Mouse (Mus musculus): Measurements from ENCODE around the gene Pde4b. TPM values are rescaled to one million over a fixed set of nuclear protein-coding genes. Genes with fewer than 3 reads are reported as not detected.
A peak's percentile ranks its signal among the peaks of the same experiment; 100 is the strongest.
"Not testable (repeated sequence)": the region's sequence is repeated elsewhere in the genome, so short reads cannot be mapped to it uniquely, and the experiment has no call there.

Pde4b gene
- 100 to 1,000 TPM; 116 to 134 TPM for total RNA-seq (2021)

DNA sequence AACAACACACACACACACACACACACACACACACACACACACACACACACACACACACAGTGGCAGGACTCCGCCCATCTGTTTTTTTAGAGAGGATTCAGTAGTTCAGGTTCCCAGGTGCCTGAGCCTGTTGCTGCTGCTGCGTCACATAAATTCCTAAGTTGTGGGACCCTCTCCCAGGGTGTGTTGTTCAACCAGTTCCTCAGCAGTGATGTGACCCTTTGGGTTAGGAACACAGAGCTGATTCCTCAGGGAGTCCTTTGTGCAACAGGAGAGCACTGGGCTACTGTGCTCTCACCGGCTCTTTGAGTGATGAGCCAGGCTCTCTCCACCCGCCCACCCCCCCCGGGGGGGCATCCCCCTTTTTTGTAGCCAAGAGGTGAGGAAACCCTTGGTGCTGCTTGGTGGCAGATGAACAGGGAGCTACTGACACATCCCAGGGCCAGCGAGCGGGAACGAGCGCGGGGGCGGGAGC lies at the start of gene Pde4b:
Gene Pde4b (plus strand): TSS at position 453 of the 475 bp plus-strand sequence.
- intact Hi-C loops (cut with DNase I): no loop called here
- no peak for DNase-seq (ENCODE audit: low spot score in 2 of 2)

DNA sequence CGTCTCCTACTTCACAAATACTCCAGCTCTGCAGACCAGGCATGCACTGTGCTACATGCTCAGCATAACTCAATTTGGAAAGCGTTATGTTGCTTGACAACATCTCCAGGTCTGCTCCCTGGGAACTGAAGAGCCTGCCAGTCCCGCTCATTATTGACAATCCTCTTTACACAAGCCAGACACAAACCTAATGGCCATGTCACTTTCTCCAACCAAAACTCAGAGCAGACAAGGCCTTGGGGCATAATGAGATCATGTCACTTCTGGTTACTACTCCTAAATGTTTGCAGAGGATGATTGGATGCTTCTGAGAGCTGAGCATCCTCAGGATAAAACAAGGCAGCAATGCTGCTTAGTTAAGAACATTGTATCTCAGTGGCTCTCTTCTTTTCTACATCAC lies 47.2 kb upstream of the Pde4b start:
- intact Hi-C loops (cut with DNase I): no loop called here
- no peak for DNase-seq (ENCODE audit: low spot score in 2 of 2)

DNA sequence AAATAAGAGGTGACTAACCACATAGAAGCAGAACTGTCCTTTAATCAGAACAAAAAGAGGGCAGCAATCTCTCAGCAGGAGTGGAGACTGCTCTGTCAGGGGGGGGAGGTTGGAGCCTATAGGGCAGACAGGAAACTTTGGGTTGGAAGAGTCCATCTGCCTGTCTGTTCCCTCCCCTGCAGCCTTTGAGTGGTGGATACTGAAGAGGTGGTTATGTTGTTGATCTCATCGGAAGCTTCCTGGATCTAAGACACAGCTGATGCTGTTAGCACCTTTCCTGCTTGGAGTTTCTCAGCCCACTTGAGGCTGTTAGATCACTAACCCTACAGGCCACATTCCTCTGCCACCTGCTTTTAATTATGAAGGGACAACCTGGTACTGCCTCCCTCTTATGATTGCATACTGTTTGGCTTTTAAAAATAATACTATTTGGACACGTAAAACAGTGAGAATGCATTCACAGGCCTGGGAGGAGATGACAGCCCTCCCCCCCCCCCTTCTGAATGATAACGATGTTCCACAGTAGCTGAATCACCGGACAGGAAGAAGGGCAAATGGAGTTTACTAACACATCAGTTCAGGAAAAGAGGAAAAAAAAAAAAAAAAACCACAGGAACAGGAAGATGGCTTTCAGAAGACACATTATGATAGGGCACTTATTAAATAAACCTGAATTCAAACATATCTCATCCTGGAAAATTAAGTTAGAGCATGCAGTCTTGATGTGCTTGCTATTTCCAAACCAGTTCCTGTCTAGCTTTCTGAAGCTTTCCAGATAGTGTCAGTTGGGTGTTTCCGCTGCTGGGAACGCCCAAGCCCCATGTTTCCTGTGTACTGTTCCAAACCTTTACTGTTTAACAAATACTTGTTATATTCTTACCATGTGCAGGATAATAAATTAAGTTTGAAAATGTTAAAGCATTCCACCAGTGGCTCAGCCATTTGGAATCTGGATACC lies 41.9 kb upstream of the Pde4b start:
- intact Hi-C loops (cut with DNase I): no loop called here
- no peak for DNase-seq (ENCODE audit: low spot score in 2 of 2)

DNA sequence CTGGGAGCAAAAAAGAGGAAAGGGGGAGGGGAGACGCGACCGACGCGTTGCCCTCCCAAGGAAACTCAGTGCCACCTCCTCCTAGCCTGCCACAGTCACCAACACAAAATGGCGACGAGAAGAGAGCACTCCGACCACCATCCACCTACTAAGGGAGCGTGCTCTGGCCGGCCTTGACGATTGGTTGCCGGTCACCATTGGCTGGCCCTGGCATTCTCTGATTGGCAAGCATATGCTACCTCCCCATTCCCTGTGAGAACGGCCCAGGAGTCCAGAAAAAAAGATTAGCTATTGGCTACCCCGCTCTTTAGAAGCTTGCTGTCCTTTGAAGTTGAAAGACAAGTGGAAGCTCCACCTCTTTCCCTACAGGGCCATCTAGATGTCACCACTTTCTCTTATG lies 38.0 kb upstream of the Pde4b start:
- DNase-seq (ENCODE audit: low spot score in 2 of 2); intact Hi-C loops (cut with DNase I): not testable (repeated sequence)

DNA sequence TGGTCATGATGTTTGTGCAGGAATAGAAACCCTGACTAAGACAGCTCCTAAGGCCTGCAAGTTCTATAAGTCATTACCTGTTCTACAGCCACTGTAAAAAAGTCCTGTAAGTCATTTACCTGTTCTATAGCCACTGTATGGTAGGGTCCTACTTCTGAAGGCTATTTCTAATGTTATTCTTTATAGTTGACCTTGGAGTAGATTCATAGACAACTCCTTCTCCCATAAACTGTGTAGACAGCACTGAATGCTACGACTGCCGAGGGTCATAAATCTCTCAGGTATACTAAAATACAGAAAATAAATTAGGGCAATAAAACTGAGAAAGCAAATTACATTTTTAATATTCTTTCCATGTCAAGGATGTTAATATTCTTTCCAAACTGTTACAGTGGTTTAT lies 26.0 kb upstream of the Pde4b start:
- intact Hi-C loops (cut with DNase I): no loop called here

DNA sequence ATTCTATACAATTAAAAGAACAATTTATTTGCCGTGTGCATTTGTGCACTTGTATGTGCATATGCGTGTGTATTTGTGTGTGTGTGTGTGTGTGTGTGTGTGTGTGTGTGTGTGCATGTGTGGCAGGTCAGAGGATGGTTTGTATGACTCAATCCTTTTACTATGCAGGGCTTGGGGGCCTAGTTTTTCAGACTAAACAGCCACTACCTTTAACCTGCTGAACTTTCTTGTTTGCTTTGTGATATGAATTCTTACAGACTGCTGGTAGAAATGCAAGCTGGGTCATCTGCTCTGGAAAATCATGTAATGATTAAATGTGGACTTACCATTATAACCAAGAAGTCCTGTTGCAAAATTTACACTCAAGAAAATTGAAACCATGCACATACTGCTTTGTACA lies 18.0 kb upstream of the Pde4b start:
- DNase-seq (ENCODE audit: low spot score in 2 of 2): no peak
- intact Hi-C loops (cut with DNase I): no loop called here

More for the DNA sequence above, 26.0 kb upstream of the Pde4b start:
- no peak for DNase-seq (ENCODE audit: low spot score in 2 of 2)

DNA sequence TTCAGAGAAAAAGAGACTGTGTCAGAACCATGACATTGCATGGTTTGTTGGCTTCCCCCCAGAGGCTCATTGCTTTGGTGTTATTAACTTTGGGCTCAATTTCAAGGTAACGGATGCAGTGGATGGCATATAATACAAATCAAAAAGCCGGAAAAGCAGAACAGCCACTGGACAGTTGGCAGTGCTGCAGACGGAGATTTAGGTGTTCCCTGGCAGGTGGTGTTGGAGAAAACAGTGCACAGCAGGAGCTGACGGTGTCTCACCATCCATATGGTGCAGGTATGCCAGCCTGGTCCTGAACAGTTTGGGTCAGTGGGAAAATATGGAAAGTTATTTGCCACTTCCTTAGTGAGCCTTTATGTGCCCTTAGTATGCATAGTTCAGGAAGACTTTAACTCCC lies 1.0 kb upstream of the Pde4b start:
- DNase-seq (ENCODE audit: low spot score in 2 of 2): no peak
- intact Hi-C loops (cut with DNase I): no loop called here

DNA sequence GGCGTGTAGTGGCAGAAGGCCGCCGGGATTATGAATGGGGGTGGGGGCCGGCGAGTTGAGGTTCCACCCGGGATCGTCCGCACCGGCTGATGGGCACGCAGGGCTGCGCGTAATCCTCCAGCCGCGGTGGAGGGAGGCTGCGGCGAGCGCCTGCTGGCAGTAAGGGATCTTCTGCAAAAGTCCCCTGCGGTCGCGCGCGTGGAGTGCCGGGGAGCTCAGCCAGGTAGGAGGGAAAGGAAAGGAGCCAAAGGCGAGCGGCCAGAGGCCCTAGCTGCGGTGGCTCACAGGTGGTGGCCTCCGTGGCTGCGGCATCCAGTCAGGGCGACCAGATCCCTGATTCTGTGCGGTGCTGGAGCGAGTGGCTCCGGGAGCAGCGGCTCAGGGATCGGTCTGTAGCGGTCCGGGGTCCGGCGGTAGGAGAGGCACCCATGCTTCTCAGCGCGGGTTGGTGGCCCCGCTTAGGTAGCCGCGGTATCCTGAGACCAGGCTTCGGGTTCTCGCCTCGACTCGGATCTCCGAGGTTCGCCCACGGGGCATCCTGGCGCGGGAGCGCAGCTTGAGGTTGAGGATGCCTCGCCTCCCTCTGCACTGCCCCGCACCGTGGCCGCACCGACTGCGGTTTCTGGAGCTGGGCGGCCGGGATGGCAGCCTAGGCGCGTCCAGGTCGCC lies 357 bp downstream of the Pde4b start:
- intact Hi-C loops (cut with DNase I): no loop called here
- DNase-seq (ENCODE audit: low spot score in 2 of 2): peak; percentile 46 to 68

DNA sequence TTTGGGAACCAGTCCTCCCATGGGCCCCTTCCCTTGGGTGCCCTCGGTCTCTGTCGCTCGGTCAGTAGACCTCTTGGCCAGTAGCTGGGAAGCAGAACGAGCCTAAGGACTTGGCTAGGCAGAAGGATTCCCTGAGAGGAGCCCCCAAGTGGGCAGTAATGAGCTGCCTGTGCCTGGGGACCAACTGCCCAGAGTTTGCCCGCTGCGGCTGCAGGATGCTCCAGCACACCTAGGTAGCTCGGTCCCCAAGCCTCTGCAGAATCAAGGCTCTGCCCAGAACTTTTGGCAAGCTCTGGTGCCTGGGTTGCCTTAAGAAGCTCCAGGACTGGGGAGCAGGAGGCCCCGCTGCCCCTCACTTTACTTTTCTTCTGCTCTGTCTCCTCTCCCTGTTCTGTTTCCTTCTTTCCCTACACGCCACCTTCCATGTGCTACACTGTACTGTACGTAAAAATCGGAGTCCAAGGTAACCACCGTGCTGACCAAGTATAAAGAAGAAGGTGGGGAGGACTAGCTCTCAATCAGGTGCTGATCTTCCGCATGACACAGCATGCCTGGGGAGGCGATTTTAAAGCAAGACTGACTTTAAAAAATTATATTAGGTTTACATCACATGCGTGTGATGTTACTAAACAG lies 1.0 kb downstream of the Pde4b start:
- intact Hi-C loops (cut with DNase I): no loop called here
- DNase-seq (ENCODE audit: low spot score in 2 of 2): peak in 1 of 2 experiments; percentile 37

DNA sequence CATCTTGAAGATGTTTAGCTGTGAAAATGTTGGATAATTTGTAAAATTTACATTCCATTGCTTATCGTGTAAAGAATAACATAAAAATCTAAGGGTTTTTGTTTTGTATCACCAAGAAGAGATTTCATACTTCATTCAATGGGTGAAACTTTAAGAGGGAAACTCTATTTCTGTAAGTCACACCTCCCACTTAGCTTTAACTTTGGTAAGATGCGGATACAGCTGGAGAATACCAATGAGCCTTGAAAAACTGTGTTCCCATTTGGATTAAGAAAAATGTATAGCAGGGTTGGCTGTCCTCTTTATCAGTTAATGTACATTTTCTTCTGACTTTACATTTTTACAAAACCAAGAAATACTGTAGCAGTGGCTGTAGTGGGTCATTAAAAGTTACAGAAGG lies 8.5 kb downstream of the Pde4b start:
- DNase-seq (ENCODE audit: low spot score in 2 of 2): peak in 1 of 2 experiments; percentile 85
- intact Hi-C loops (cut with DNase I): loop anchor here (2.0 kb wide), 1 partner anchor 53 kb away; no protein-coding TSS in a partner anchor

DNA sequence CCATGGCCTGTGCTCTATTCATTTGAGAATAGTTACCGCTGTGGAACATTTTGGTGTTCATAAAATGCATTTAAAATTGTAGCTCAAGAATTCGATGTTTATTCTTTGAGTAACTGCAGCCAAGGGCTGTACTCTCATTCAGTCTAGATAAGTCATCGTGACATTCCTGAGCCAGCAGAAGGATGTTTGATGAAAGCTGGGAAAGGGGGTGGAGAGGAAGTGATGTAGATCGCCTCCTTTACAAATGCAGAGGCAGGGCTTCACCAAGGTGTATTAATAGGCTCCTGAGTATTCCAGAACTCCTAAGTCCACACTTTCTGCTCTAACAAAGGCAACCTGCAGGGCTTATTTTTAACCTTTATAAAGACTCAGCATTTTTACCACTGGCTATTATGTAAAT lies 14.9 kb downstream of the Pde4b start:
- peak in 1 of 2 experiments; percentile 81 for DNase-seq (ENCODE audit: low spot score in 2 of 2)
- intact Hi-C loops (cut with DNase I): no loop called here

DNA sequence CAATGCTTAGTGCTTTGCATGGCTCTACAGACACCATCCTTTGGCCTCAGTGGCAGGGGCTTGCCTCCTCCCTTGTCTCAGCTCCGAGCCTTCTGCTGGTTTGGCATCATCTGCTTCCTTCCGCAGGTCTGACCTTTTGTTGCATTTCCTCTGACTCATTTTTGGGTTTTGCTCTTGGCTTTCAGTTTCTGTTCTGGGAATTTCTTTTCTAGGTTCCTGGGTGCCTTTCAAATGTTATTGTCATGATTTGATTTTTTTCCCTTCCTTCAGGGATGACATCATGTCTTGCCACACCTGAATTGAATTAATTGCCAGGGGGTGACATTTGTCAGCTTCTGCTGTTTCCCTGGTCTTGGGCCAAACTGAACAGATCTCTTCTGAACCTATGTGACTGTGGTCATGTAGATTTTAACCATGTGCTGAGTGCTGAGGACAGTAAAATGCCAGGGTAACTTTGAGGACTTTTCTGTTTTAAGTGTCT lies 17.2 kb downstream of the Pde4b start:
- intact Hi-C loops (cut with DNase I): no loop called here
- DNase-seq (ENCODE audit: low spot score in 2 of 2): no peak

DNA sequence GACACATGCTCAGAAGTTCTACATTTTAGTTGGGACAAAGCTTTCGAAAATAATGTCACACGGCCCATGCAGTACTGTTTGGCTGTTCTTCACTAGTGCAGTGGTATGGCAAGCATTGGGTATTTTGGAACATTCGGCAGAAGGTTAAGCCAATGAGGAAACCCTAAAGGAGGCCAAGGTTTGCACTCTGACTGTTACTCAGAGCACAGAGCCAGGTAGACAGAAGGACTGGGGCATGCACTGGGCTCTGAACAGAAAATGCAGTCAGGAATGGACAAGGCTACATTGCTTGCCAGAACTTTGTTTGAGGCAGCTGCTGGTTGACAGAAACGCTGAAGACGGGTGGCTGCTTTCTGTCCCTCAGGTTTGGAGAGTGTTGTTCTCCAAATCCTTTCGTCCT lies 19.4 kb downstream of the Pde4b start:
- intact Hi-C loops (cut with DNase I): no loop called here
- DNase-seq (ENCODE audit: low spot score in 2 of 2): no peak

DNA sequence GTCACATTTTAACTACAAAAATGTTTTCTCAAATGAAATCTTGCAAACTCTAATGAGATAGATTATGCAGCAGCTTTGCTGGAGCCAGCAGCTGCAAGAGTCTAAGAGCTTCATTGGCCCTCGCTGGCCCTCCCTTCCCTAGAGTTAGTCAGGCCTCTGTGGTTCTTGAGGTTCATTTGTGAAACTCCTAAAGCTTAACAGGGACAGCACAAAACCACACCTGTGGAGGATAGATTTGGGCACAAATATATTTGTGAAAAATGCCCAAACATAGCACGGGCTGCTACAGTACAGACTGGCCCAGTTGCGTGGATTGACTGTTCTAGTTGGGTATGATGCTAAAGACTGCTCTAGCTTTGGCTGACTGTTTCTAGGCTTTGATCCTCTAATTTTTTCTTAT lies 32.1 kb downstream of the Pde4b start:
- no peak for DNase-seq (ENCODE audit: low spot score in 2 of 2)
- intact Hi-C loops (cut with DNase I): no loop called here

DNA sequence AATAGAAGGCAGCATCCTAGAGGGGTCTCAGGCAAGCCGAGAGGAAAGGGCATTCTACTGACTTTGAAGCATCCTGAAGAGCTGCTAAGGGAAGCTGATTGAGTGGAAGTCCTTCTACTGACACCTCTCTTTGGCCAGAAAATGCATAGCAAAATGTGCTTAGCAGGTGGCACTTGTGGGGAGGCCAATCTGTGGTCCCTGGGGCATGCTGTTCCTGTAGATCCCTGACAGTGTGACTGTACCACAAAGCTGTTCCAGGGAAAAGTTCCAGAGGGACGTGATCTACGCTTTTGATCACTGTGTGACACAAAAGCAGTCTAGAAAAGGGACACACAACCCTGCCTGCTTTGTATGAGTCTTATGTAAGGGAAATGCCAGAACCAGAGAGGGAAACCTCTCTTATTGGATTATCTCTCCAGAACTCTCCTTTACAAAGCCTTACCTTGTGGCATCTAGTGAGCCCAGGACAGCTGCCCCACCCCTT lies 49.1 kb downstream of the Pde4b start:
- DNase-seq (ENCODE audit: low spot score in 2 of 2): no peak
- intact Hi-C loops (cut with DNase I): no loop called here

DNA sequence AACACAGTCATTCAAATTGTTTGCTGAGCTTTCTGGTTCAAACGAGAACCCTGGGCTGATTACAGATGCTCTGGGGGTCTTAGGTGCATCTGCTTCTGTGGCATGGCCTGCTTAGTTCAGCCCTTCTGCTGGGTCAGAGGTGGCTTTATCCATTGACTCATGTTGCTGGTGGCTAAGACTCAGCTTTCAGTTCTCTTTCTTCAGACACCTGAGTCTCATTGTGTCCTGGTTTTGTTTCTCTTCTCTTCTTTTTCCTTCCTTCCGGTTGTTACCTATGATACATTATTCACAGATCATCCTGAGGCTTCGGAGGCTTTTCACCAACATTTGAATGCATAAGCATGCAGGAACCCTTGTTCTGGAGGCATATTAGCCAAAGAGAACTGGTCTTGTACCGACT lies 51.0 kb downstream of the Pde4b start:
- DNase-seq (ENCODE audit: low spot score in 2 of 2): no peak
- intact Hi-C loops (cut with DNase I): no loop called here

DNA sequence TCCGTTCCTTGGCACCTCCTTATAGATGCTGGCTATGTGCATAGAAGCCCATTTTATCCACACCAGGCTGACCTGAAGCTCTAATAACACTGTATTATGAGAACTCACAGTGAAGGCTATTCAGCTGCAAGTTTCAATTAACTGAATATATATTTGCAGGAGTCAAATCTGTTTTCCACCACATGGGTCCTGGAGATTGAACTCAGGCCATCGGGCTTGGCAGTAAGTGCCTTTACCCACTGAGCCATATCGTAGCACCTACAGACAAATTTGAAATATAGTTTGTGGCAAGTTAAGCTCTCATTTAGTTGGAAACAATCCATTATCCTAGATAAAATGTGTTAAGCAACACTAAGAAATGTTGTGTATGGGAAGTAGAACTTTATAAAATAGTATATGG lies 53.9 kb downstream of the Pde4b start:
- no peak for DNase-seq (ENCODE audit: low spot score in 2 of 2)
- intact Hi-C loops (cut with DNase I): no loop called here

DNA sequence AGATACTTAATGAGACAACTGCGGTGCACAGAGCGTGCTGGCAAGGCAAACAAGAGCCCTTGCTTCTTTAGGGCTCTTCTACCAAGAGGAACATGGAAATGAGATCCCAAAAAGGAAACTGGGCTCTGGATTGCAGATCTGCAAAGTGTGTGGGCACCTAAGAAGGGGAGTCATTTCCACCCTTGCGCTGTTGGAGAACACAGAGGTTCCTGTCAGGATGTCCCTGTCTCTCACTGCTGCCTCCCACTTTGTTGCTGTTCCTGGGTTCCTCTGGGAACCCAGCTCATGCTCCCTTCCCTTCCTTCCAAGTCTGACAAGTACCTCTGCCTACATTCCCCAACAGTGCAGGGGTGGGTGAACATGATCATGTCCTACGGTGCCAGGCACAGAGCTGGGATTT lies 61.4 kb downstream of the Pde4b start:
- peak; percentile 56 to 96 for DNase-seq (ENCODE audit: low spot score in 2 of 2)
- intact Hi-C loops (cut with DNase I): loop anchor here (2.0 kb wide), 1 partner anchor 52 kb away; no protein-coding TSS in a partner anchor

DNA sequence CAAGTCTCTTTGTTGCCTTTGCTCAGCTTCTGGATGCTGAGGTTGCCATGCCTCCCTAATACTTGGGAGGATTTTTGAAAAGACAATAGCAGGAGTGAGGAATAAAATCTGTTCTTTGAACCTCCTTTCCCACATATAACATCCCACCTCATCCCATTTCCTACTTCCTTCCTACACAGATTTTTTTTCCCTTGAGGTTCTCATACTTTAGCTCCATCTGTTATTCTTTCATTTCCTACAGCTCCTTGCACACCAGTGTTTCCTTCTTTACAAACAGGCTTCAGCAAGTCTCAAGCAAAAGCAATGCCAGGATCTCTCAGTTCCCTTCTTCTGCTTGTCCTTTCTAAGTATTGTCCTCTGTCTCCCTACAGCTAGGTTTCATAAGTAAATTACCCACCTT lies 71.8 kb downstream of the Pde4b start:
- intact Hi-C loops (cut with DNase I): no loop called here
- peak in 1 of 2 experiments; percentile 58 for DNase-seq (ENCODE audit: low spot score in 2 of 2)

DNA sequence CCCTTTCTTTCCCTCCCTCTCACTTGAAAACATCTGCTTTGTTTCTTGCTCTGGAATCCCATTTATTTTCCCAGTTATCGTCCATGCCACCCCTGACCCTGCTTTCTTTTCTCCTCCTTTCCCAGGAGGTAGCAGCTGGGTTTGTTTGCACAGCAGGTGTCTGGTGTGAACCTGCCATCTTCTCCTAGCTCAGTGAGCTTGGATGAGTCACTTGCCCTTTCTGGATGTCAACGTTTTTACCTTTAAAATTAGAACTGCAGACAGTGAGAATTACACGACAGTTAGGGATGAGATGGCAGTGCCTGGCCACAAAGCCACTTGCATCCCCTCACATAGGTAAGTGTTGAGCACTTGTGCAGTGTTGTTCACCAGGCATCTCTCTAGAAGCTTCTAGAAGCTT lies 84.3 kb downstream of the Pde4b start:
- DNase-seq (ENCODE audit: low spot score in 2 of 2): peak in 1 of 2 experiments; percentile 65
- intact Hi-C loops (cut with DNase I): no loop called here
